ENCODE assay signal across 11 mouse cellular contexts in genomic region chr19:28191428-28192116, GRCm38 (mm10).
DNase-seq lines count a peak whose midpoint lies in the region; ATAC-seq and TF ChIP-seq lines count a peak whose summit lies in the region.
"Had no signal": no experiment of that assay in that cellular context is flagged by ENCODE, and none has a peak within 500 bp of the region (broad histone marks: within the 10 kb centered on the region; RNA-seq: fewer than 3 reads in every experiment).

No protein-coding gene starts in this region.

- no peaks in the 10 kb centered on the region for H3K36me3 ChIP-seq in neural tube, embryonic 11.5 days (ENCODE audit: control insufficient read depth, insufficient read depth, low read length)
- H3K36me3 ChIP-seq in neural tube, embryonic 15.5 days, result no peaks in the 10 kb centered on the region
- H3K36me3 ChIP-seq in forebrain, embryonic 16.5 days (ENCODE audit: control insufficient read depth, insufficient read depth), result no peaks in the 10 kb centered on the region
- no peaks in the 10 kb centered on the region for H3K36me3 ChIP-seq in kidney, postnatal 0 days (ENCODE audit: insufficient read depth, low read length)

- no peak overlapping the region for H3K9ac ChIP-seq in neural tube, embryonic 11.5 days (ENCODE audit: low read length)
- H3K9ac ChIP-seq in neural tube, embryonic 15.5 days (replicated peaks), result no peak overlapping the region
- H3K9ac ChIP-seq in forebrain, embryonic 16.5 days (replicated peaks; ENCODE audit: low read depth, low read length), result no peak overlapping the region
- H3K9ac ChIP-seq in kidney, postnatal 0 days (ENCODE audit: low read depth, low read length), result no peak overlapping the region

- no peak overlapping the region for H3K4me2 ChIP-seq in neural tube, embryonic 11.5 days (ENCODE audit: low read depth)
- H3K4me2 ChIP-seq in neural tube, embryonic 15.5 days, result no peak overlapping the region
- no peak overlapping the region for H3K4me2 ChIP-seq in forebrain, embryonic 16.5 days (ENCODE audit: low read length)
- no peak overlapping the region for H3K4me2 ChIP-seq in kidney, postnatal 0 days (ENCODE audit: low read length)

- DNase-seq in neural tube, embryonic 11.5 days (ENCODE audit: low spot score), result peak; percentile 32
- DNase-seq in kidney, postnatal 0 days (ENCODE audit: low spot score), result peak; percentile 65
- peak; percentile 28 for DNase-seq in retina, embryonic 14.5 days (ENCODE audit: low spot score)
- no peak for DNase-seq in adipocyte (ENCODE audit: low spot score)
- DNase-seq in urinary bladder, postnatal 10 days (ENCODE audit: low spot score), result no peak
- no peak for DNase-seq in right cerebral cortex, adult 2 months (ENCODE audit: low spot score in 2 of 2)
- DNase-seq: cerebellum, postnatal 14 days; gastrocnemius, postnatal 36 days; layer of hippocampus, adult 9-11 months had no signal

- no peaks in the 10 kb centered on the region for H3K4me1 ChIP-seq in neural tube, embryonic 11.5 days (ENCODE audit: control insufficient read depth, insufficient read depth, low read length)
- peaks cover 7% of the 10 kb centered on the region; the same call in 1 of the 2 replicates for H3K4me1 ChIP-seq in neural tube, embryonic 15.5 days
- peaks cover 8% of the 10 kb centered on the region for H3K4me1 ChIP-seq in forebrain, embryonic 16.5 days (replicated peaks; ENCODE audit: control insufficient read depth, insufficient read depth, low read length)
- H3K4me1 ChIP-seq in kidney, postnatal 0 days (replicated peaks; ENCODE audit: insufficient read depth, low read length), result peaks cover 9% of the 10 kb centered on the region

- no peak for TF ChIP-seq CTCF in kidney, postnatal 0 days (IDR thresholded peaks at IDR 0.05; ENCODE audit: low read depth)

- no peak; the same call in 1 of the 2 replicates for ATAC-seq in neural tube, embryonic 11.5 days (ENCODE audit: insufficient read depth, low FRiP score, low TSS enrichment)
- ATAC-seq in neural tube, embryonic 15.5 days (ENCODE audit: low FRiP score), result no peak
- ATAC-seq in forebrain, embryonic 16.5 days, result peak; percentile 36; the same call in 1 of the 2 replicates
- peak; percentile 54 for ATAC-seq in kidney, postnatal 0 days (replicated peaks; ENCODE audit: low FRiP score, low read depth)

- H3K4me3 ChIP-seq in neural tube, embryonic 11.5 days (ENCODE audit: low read depth, low read length), result no peak overlapping the region
- no peak overlapping the region for H3K4me3 ChIP-seq in neural tube, embryonic 15.5 days (replicated peaks)
- H3K4me3 ChIP-seq in forebrain, embryonic 16.5 days (replicated peaks; ENCODE audit: low read length), result no peak overlapping the region
- no peak overlapping the region for H3K4me3 ChIP-seq in kidney, postnatal 0 days (replicated peaks; ENCODE audit: low read depth, low read length)

- WGBS in neural tube, embryonic 11.5 days, result 38% methylated on average over 9 of the region's 9 CpGs
- 13% methylated on average over 9 of the region's 9 CpGs for WGBS in neural tube, embryonic 15.5 days
- 4% methylated on average over 9 of the region's 9 CpGs for WGBS in forebrain, embryonic 16.5 days
- WGBS in kidney, postnatal 0 days, result 30% methylated on average over 9 of the region's 9 CpGs

- no peak overlapping the region for H3K27ac ChIP-seq in neural tube, embryonic 11.5 days (ENCODE audit: low read depth, low read length)
- no peak overlapping the region for H3K27ac ChIP-seq in neural tube, embryonic 15.5 days (replicated peaks)
- H3K27ac ChIP-seq in forebrain, embryonic 16.5 days (ENCODE audit: low read length), result no peak overlapping the region
- H3K27ac ChIP-seq in kidney, postnatal 0 days, result peak overlapping the region; percentile 73

- no peaks in the 10 kb centered on the region for H3K9me3 ChIP-seq in neural tube, embryonic 11.5 days (ENCODE audit: control insufficient read depth, low read length)
- H3K9me3 ChIP-seq in neural tube, embryonic 15.5 days (replicated peaks), result no peaks in the 10 kb centered on the region
- no peaks in the 10 kb centered on the region for H3K9me3 ChIP-seq in forebrain, embryonic 16.5 days (ENCODE audit: control insufficient read depth, low read length)
- no peaks in the 10 kb centered on the region for H3K9me3 ChIP-seq in kidney, postnatal 0 days (replicated peaks; ENCODE audit: low read length)

- H3K27me3 ChIP-seq in neural tube, embryonic 11.5 days (ENCODE audit: control insufficient read depth, insufficient read depth, low read length), result no peaks in the 10 kb centered on the region
- H3K27me3 ChIP-seq in neural tube, embryonic 15.5 days (replicated peaks), result no peaks in the 10 kb centered on the region
- no peaks in the 10 kb centered on the region for H3K27me3 ChIP-seq in forebrain, embryonic 16.5 days (replicated peaks; ENCODE audit: control insufficient read depth, insufficient read depth, low read length)
- no peaks in the 10 kb centered on the region for H3K27me3 ChIP-seq in kidney, postnatal 0 days (ENCODE audit: insufficient read depth, low read length)

Comparison
In these comparisons a context has a peak if more than half of its experiments do, and no peak if none do; other contexts are left out.
1. ATAC-seq: peak in forebrain, embryonic 16.5 days (single experiment) and kidney, postnatal 0 days (single experiment); none in neural tube, embryonic 11.5 days (single experiment) and neural tube, embryonic 15.5 days (single experiment).
2. DNase-seq: peak in neural tube, embryonic 11.5 days (single experiment), kidney, postnatal 0 days (single experiment) and retina, embryonic 14.5 days (single experiment); none in adipocyte (single experiment), urinary bladder, postnatal 10 days (single experiment) and right cerebral cortex, adult 2 months (0 of 2).